Mouse (Mus musculus) adipocyte (in vitro differentiated cells): ENCODE measurements around the gene Acadm.

Source experiments
- DNase-seq: peaks from one replicate; pipeline ENCODE4 v3.0.0-alpha.2; 2016; ENCODE audit warnings: low spot score

The Acadm gene

DNA sequence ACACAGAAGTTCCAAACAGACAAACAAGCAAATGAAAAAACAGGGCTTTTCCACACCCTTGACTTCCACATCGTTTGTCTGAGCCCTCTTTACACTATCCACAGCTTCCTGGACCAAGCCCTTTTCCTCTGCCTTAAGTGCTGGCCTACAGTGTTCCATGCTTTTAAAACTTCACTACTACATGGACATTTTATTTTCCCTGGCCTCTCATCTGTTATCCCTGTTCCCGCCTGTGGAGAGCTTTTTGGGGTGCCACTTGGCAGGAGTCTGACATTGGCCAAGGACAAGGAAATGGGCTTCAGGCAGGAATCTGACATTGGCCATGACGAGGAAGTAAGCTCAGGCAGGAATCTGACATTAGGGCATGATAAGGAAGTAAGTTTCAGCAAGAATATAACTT is 41.8 kb downstream of the Acadm start:
- no peak for DNase-seq

DNA sequence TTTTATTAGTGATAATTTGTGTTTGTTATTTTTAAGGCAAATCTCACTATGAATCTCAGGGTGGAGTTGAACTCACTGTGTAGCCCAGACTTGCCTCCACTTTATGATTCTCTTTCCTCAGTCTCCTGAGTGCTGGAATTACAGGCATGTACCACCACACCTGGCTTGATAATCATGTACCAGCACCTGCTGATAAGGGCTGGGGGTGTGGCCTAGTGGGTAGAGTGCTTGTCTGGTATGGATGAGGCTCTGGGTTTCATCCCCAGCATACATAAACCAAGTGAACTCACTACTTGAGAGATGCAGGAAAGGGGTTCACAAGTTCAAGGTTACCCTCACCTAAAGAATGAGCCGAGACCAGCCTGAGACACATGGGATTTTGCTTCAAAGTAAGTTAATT is 42.5 kb downstream of the Acadm start:
- DNase-seq, result no peak

DNA sequence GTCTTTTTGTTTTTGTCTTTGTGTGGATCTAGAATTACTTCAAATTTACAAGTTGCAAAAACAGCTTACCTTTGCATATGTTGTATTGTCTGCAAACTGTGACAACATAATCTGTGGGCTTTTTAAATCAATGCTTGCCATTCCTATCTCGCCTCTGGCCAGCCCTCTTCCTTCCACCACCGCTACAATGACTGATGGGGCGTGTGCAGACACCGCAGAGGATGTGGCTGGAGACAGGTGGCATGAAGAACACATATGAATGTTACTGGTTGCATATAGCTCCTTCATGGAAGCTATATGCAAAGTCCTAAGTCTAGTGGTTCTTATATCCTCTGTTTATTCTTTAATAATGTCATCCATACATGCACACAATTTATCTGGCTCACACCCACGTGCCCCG is 47.2 kb downstream of the Acadm start:
- no peak for DNase-seq

DNA sequence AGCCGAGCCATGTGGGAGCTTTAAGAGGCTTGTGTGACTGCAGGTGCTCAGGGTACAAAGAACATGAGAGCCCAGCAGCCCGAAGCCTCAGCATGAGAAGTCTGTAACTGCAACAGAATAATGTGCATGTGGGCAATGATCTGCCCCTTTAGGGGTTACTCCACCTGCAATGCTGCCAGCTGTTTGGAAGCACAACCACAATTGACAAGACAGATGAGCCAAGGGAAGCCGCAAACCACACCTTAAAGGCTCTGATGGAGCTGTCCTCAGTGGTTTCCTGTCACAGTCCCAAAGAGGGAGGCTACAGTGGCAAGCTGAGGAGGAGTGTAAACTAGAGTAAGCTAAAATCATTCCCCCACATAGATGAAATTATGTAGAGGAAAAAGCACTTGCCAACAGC is 49.0 kb downstream of the Acadm start:
- no peak for DNase-seq

DNA sequence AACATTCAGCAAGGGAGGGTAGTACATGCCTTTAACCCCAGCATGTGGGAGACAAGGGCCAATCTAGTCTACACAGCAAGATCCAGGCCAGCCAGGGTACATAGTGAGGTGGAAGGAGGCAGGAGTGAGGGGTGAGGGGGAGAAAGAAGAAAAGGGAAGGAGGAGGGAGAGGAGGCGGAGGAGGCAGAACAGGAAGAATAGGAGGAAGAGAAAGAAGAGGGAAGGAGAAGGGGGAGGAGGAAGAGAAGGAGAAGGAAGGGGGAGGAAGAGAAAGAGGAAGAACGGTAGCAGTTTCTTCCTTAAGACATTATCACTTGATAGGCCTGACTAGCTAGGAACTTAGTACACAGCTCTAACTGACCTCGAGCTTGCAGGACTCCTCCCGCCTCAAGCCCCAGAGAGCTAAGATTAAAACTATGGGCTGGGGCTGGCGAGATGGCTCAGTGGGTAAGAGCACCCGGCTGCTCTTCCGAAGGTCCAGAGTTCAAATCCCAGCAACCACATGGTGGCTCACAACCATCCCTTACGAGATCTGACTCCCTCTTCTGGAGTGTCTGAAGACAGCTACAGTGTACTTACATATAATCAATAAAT is 55.1 kb downstream of the Acadm start:
- no peak for DNase-seq

DNA sequence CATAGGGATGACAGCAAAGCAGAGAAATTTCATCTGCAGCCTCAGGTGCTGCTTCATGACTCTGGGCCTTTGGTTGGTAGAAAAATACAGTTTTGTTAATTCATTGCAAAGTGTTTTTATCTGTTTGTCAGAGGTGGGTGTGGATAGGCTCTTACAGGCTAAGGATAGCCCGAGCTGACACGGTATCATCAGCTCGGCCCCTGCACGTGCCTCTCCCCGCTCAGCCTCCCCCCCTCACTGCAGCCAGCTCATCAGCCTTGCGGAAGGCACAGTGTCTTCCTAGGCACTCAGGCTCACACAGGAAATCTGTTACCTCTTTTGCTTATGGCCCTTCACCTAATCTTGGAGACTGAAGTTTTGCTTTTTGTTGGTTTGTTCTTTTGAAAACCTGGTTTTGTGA is 56.3 kb downstream of the Acadm start:
- DNase-seq, result no peak

DNA sequence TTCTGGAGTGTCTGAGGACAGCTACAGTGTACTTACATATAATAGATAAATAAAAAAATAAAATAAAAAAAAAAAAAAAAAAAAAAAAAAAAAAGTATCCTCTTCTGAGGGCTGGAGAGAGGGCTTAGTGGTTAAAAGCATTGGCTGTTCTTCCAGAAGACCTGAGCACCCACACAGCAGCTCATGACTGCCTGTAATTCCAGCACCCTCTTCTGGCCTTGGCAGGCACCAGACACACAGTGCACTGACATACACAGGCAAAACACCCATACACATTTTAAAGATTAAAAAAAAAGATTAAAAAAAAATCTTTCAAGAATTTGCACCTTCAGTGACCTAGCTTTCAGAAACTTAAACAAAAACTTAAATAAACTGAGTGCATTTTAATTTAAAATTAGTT is 58.1 kb downstream of the Acadm start:
- DNase-seq, result no peak
